Mouse (Mus musculus) c-Kit-positive CD71-positive TER-119-negative erythroid progenitor cells, embryonic 14.5 days (primary cell): ENCODE data around the gene Tent4b.
A peak's percentile ranks its signal among the peaks of the same experiment; 100 is the strongest.

Experiments used
- DNase-seq: peaks from one replicate; pipeline ENCODE4 v3.0.0-alpha.2; 2013; ENCODE audit warnings: low read depth

Tent4b gene

DNA sequence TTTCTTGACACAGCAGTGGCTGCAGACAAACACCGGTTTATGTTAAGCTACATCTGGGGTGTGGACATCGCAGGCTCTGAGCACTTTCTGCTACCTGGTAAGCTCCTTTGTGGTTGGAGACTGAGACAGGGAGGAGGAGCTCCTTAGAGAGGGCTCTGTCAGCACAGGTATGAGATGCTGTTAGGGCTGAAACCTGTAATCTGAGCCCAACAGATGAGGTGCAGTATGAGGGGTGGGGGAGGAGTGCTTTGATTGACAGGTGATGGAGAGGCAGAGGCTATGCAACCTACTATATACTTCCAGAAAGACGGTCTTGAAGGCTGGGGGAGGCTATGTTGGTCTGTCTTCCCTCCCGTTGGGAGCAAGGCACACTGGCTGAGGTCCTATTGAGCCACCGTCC lies 80.2 kb downstream of the Tent4b start:
- no peak for DNase-seq

- peak; percentile 82 for DNase-seq
These were observed 80.7 kb downstream of the Tent4b start for GRCm38 (mm10) chr8:88279670-88280069.

GRCm38 (mm10) chr8:88280904-88281303 lies 81.9 kb downstream of the Tent4b start:
- no peak for DNase-seq

DNA sequence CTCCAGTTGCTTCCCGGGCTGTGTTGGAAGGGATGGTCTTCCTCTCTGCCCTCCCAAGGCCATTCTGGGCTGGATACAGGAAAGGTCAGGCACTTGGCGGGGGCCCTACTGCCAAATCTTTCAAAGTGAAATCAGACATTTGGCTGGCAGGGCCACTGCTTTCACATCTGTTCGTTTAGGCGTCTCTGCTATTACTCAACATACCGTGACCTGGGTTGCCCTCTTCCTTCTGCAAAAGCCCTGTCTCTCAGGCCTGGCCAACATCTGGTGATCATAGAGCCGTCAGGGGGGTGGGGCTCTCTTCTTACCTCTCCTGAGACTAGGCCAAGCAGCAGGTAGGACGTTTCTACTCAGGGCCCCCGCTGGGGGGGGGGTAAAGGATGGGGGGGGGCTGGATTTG lies 83.7 kb downstream of the Tent4b start:
- no peak for DNase-seq

- DNase-seq: no peak
These were observed 84.5 kb downstream of the Tent4b start for GRCm38 (mm10) chr8:88283243-88284115.

GRCm38 (mm10) chr8:88284738-88285137 lies 85.7 kb downstream of the Tent4b start:
- DNase-seq: no peak

DNA sequence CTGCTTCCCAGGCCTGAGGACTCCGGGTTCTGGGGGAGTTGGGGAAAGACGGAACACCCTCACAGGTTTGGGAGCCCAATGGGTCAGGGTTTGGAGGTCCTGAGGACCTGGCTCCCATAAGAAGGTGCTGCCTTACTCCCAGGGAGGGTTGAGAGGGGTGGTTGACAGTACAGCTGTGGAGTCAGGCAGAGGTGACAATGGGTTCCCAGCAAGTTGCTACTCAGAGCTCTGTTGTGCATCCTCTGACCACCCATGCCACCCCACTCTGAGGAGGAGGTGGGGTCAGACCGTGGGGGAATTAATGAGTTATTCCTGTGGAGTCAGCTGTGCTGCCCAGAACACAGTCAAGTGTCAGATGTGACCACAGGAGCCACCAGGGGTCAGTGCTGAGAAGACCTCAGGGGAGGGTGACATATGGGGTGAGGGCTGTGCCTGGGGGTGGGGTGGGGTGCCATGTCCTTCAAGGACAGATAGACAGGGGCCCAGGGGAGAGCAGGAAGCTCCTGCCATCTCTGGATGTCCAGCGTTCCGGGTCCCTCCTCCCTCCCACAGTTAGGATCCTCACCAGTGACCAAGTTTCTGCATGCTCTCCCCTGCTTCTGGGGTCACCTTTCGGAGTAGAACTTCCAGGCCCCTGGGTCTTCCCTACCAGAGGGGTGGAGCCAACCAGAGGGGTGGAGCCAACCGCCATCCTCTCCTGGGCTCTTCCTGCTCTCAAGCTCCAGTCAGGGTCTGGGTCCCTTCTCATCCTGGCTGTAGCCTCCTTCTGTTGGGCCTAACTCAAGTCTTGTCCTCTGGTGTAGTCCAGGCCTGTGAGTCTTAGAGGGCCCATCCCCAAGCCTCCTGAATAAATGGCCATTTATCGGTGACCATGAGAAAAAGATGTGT lies 86.7 kb downstream of the Tent4b start:
- no peak for DNase-seq

DNA sequence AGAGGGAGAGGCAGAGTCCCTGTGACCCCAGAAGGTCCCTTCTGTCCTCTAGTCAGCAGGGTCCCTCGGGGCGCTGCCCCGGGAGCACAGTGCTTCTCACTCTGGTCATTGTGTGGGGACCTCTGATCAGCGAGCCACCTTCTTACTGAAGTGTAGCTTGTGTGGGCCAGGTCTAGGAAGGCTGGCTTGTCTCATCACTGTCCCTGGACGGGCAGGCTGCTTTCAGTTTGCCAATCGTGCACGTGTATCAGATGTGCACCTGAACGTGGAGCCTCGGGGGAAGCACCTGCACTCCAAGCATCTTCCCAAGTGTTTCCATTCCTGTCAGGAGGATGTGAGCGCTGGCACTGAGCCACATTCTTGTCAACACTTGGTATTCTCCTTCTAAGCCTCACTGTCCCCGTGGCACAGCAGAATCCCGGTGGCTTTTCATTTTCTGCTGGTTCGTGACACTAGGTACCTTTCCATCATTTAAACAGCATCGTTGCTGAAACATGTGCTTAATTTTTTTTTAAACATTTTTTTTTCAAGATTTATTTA lies 87.5 kb downstream of the Tent4b start:
- no peak for DNase-seq

- no peak for DNase-seq
These were observed 89.7 kb downstream of the Tent4b start for GRCm38 (mm10) chr8:88288622-88289242.

- DNase-seq: no peak
These were observed 90.9 kb downstream of the Tent4b start for GRCm38 (mm10) chr8:88289901-88290300.

DNA sequence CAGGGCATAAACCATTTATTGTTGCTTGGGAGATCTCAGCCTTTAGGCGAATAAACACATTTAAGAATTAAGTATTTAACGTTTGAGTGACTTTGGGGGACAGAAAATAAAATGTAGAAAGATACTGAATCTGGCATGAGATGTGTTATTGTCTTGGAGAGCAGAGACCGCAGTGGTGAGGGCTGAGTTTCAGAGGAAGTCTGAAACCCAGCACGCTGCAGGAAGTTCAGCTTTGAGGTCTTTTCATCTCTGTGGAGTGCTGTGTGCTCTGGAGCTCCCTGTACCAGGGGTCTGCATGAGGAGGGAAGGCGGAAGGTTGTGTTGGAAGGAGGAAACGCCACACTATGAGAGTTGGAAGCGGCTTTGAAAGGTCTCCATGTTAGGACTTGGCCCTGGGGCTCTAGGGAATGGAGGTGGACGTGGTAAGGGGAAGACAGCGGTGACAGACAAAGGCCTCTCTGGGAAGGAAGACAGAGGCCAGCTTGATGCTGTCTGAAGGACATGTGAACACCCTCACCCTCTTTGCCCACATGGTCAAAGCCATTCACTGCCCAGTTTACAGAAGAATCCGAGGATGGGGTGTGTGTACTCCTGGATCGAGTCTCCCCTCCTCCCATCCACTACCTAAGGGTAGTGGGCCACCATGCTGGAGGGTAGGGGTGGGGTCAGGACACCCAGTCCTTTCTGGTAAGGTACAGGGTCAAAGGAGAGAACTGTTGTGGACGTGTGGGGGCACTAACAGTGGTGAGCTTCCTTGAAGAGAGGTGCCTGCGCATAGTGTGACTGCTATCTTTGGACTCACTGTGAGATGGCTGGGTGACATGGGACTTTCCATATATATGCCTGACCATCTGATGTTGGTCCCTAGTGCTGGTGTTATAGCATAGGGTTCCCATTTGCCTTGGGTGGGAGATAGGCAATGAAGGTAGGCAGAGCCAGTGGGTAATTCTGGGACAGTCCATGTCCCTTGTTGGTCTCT lies 91.6 kb downstream of the Tent4b start:
- no peak for DNase-seq

DNA sequence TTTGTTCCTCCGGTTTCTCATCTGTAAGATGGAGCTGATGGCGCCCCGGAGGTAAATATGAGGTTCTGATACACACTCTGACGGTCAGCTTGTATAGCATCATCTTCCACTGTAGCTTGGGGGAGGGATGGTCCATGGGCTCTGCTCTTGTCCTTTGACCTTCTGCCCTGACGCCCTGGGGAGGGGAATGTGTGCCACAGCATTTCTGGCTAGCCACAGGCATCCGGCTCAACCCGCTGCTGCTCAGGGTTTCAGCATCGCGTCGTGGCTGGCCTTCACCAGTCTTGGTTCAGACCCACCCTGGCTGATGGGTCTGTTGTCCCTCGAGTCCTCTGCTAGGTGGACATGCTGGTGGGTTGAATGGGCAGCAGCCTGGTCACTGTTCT lies 92.3 kb downstream of the Tent4b start:
- no peak for DNase-seq

DNA sequence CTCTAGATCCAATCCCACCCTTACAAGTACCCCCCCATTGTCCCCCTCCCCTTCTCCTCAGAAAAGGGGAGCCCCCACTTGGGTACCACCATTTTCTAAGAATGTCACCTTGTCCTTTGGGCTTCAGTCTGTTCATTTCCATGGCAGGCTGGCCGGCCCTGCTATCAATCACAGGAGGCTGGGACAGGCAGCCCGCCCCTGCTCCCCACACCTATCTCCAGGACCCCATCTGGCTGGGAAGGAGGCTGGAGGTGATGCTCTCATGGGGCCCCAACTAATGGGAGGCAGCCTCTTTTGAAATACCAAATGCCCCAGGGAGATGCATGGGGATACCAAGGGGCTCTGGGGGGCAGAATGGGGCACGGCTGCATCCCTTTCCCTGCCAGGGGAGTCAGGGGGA lies 93.9 kb downstream of the Tent4b start:
- DNase-seq: no peak

DNA sequence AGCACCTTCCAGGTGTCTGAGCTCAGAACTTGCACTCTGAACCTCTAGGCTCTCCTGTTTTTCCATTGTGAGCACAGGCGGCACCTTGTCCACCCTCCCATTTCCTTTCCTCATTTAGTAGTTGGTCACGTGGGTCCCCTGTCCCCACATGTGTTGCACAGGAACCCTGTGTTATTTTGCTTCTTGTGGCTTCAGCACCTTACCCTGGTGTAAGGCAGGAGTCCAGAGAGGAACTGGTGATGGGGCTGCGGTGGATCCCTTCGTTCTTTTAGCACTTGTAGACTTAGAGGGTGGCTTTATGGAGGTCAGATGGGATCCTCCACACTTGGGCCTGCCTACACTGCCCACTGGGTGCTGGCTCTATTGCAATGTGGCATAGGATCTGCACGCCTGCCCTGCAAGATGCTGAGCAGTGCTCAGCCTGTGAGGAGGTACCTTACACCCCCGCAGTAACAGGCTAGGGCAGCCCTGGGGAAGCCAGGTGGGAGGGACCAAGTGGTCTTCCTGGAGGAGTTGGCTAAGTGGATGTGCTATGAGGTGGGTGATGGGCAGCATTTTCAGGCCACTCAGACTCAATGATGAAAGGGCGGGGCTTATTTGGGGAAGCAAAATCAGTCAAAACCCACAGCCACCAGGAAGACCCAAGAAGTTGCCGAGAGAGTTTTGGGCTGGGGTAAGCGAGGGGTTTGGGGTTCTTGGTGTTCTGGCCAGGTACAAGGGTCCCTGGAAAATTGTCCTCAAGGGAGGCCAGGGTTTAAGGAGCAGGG lies 94.8 kb downstream of the Tent4b start:
- DNase-seq: no peak

DNA sequence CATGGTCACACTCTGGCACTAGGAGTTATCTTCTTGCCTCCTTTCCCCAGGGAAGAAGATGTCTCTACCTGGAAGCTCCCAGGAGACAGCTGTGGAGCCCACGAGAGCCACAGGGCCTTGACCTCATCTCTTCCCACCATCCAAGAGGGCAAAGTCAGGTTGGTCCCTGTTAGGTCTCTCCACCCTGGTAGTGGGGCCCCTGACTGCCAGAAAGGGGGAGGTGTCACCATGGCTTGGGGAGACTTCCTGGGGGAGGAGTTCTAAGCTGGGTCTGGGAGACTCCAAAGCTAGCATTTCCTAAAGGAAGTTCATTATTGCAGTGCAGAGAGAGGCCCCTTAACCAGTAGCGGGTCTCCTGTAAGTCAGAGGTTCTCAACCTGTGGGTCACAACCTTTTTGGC lies 96.0 kb downstream of the Tent4b start:
- DNase-seq: no peak

GRCm38 (mm10) chr8:88297976-88298732 lies 99.1 kb downstream of the Tent4b start:
- peak; percentile 77 for DNase-seq

DNA sequence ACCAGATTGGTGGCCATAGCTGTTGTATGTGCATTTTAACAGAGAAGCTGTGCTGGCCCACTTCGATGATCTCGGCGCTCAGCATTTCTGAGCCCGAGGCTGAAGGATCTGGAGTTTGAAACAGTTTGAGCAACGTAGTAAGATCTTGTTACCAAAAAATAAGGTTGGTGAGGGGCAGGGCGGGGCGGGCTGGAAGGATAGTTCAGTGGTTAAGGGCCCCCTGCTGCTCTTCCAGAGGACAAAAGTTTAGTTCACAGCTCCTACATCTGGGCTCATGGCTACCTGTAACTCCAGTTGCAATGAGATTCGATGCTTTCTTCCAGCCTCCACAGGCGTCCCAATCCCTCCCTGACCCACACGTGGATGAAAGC lies 99.7 kb downstream of the Tent4b start:
- no peak for DNase-seq

GRCm38 (mm10) chr8:88299907-88300603 lies 101.0 kb downstream of the Tent4b start:
- DNase-seq: no peak
